Mouse (Mus musculus) embryonic facial prominence, embryonic 15.5 days (tissue): ENCODE data around the gene Layn. TPM values are rescaled to one million over a fixed set of nuclear protein-coding genes. Genes with fewer than 3 reads are reported as not detected.

Experiments
- ATAC-seq: fragments of 200-750 bp; cut with Nextera tagmentation; 2 replicates; pipeline ENCODE4 v1.8.0; 2017; ENCODE audit warnings: low read depth, moderate TSS enrichment; ENCODE audit not compliant: insufficient number of reproducible peaks, low FRiP score, low TSS enrichment
- H3K27ac ChIP-seq: fragments of 300-500 bp; sonication (generic); replicated peaks from 2 replicates; pipeline ENCODE4 v1.5.1; 2015; ENCODE audit warnings: mild to moderate bottlenecking, inconsistent platforms
- H3K27me3 ChIP-seq: fragments of 300-500 bp; sonication (generic); 2 replicates; pipeline ENCODE4 v1.6.1; 2015; ENCODE audit warnings: inconsistent platforms
- H3K36me3 ChIP-seq: fragments of 300-500 bp; sonication (generic); 2 replicates; pipeline ENCODE4 v1.6.1; 2015; ENCODE audit warnings: mild to moderate bottlenecking, inconsistent platforms
- H3K4me1 ChIP-seq: fragments of 300-500 bp; sonication (generic); 2 replicates; pipeline ENCODE4 v1.6.1; 2015; ENCODE audit warnings: inconsistent platforms
- H3K4me2 ChIP-seq: fragments of 300-500 bp; sonication (generic); replicated peaks from 2 replicates; pipeline ENCODE4 v1.6.1; 2015; ENCODE audit warnings: mild to moderate bottlenecking, inconsistent platforms
- H3K4me3 ChIP-seq: fragments of 300-500 bp; sonication (generic); replicated peaks from 2 replicates; pipeline ENCODE4 v1.5.1; 2015; ENCODE audit warnings: mild to moderate bottlenecking, inconsistent platforms
- H3K9ac ChIP-seq: fragments of 300-500 bp; sonication (generic); 2 replicates; pipeline ENCODE4 v1.6.1; 2015; ENCODE audit warnings: inconsistent platforms
- H3K9me3 ChIP-seq: fragments of 300-500 bp; sonication (generic); replicated peaks from 2 replicates; pipeline ENCODE4 v1.6.1; 2016; ENCODE audit warnings: inconsistent platforms
- WGBS: fragments of 180-500 bp; shearing (Covaris S2); methylation state at CpG from one replicate; pipeline ENCODE4 v1.1.7; 2015; 5-methylcytosine and 5-hydroxymethylcytosine counted together
- polyA plus RNA-seq: library from polyadenylated mRNA; unstranded; fragments of >200 nt; fragmentation: Nextera tagmentation; extraction: Ambion mirVana; gene quantifications from 2 replicates; pipeline ENCODE4 v1.2.1, GENCODE M21; 2015

Layn gene
- polyA plus RNA-seq, 1 experiment from 2014 or later: 6.2 TPM

GRCm38 (mm10) chr9:51075780-51076179 is 1.1 kb downstream of the Layn start:
- Histone ChIP-seq H3K9ac (no peak overlapping the region), H3K27ac (peak overlapping the region; percentile 22; the same call in 1 of the 2 replicates)
- 15% methylated on average over 3 of the region's 3 CpGs for WGBS

GRCm38 (mm10) chr9:51070801-51071200 is 6.1 kb downstream of the Layn start:
- H3K27me3 ChIP-seq: no peaks in the 10 kb centered on the region
- no peak for ATAC-seq
- H3K4me1 ChIP-seq: peaks cover 4% of the 10 kb centered on the region; the same call in 1 of the 2 replicates
- H3K36me3 ChIP-seq: no peaks in the 10 kb centered on the region
- H3K9ac ChIP-seq: no peak overlapping the region
- H3K27ac ChIP-seq: no peak overlapping the region
- 83% methylated on average over 4 of the region's 4 CpGs for WGBS
- H3K9me3 ChIP-seq: no peaks in the 10 kb centered on the region
- no peak overlapping the region for H3K4me3 ChIP-seq
- H3K4me2 ChIP-seq: no peak overlapping the region

More at GRCm38 (mm10) chr9:51075780-51076179, 1.1 kb downstream of the Layn start:
- no peak for ATAC-seq
- Histone ChIP-seq H3K27me3 (no peaks in the 10 kb centered on the region), H3K36me3 (no peaks in the 10 kb centered on the region), H3K4me3 (peak overlapping the region; percentile 50), H3K9me3 (no peaks in the 10 kb centered on the region), H3K4me1 (peaks cover 15% of the 10 kb centered on the region), H3K4me2 (peak overlapping the region; percentile 93)

GRCm38 (mm10) chr9:51068202-51068601 is 8.7 kb downstream of the Layn start:
- no peaks in the 10 kb centered on the region for H3K36me3 ChIP-seq
- H3K4me2 ChIP-seq: no peak overlapping the region
- ATAC-seq: no peak
- H3K9me3 ChIP-seq: no peaks in the 10 kb centered on the region
- no peak overlapping the region for H3K4me3 ChIP-seq
- H3K27ac ChIP-seq: no peak overlapping the region
- no peak overlapping the region for H3K9ac ChIP-seq
- H3K4me1 ChIP-seq: no peaks in the 10 kb centered on the region
- no peaks in the 10 kb centered on the region for H3K27me3 ChIP-seq
- WGBS: 30% methylated on average over 3 of the region's 3 CpGs

GRCm38 (mm10) chr9:51060601-51061000 is 16.3 kb downstream of the Layn start, which contains the start of gene Btg4:
Gene Btg4, plus strand, starts transcription at chr9:51060901.
- Histone ChIP-seq H3K4me2 (no peak within 1 kb of the TSS), H3K9ac (no peak within 1 kb of the TSS), H3K4me1 (no peaks in the 10 kb centered on the region), H3K27ac (no peak within 1 kb of the TSS), H3K9me3 (no peaks in the 10 kb centered on the region), H3K27me3 (no peaks in the 10 kb centered on the region), H3K4me3 (no peak within 1 kb of the TSS), H3K36me3 (no peaks in the 10 kb centered on the region)
- no peak for ATAC-seq
- WGBS: 85% methylated on average over 2 of the region's 2 CpGs

GRCm38 (mm10) chr9:51058951-51059521 is 17.9 kb downstream of the Layn start:
- H3K9ac ChIP-seq: no peak overlapping the region
- H3K27me3 ChIP-seq: no peaks in the 10 kb centered on the region
- 73% methylated on average over 4 of the region's 4 CpGs for WGBS
- ATAC-seq: no peak
- H3K4me1 ChIP-seq: no peaks in the 10 kb centered on the region
- no peaks in the 10 kb centered on the region for H3K36me3 ChIP-seq
- no peak overlapping the region for H3K27ac ChIP-seq
- no peak overlapping the region for H3K4me3 ChIP-seq
- no peaks in the 10 kb centered on the region for H3K9me3 ChIP-seq
- no peak overlapping the region for H3K4me2 ChIP-seq

- H3K9me3 ChIP-seq: no peaks in the 10 kb centered on the region
- 56% methylated on average over 3 of the region's 3 CpGs for WGBS
- H3K36me3 ChIP-seq: no peaks in the 10 kb centered on the region
- H3K27ac ChIP-seq: no peak overlapping the region
- no peak for ATAC-seq
- no peaks in the 10 kb centered on the region for H3K4me1 ChIP-seq
- no peak overlapping the region for H3K9ac ChIP-seq
- no peaks in the 10 kb centered on the region for H3K27me3 ChIP-seq
- no peak overlapping the region for H3K4me2 ChIP-seq
- H3K4me3 ChIP-seq: no peak overlapping the region
Measured at GRCm38 (mm10) chr9:51056360-51057324, 20.3 kb downstream of the Layn start.

- Histone ChIP-seq H3K9ac (no peak overlapping the region), H3K27ac (no peak overlapping the region), H3K9me3 (no peaks in the 10 kb centered on the region), H3K27me3 (no peaks in the 10 kb centered on the region), H3K36me3 (no peaks in the 10 kb centered on the region), H3K4me3 (no peak overlapping the region), H3K4me2 (no peak overlapping the region), H3K4me1 (no peaks in the 10 kb centered on the region)
- WGBS: 63% methylated on average over 3 of the region's 3 CpGs
- no peak for ATAC-seq
Measured at GRCm38 (mm10) chr9:51052180-51052579, 24.7 kb downstream of the Layn start.

- ATAC-seq: no peak
- Histone ChIP-seq H3K9me3 (no peaks in the 10 kb centered on the region), H3K9ac (no peak overlapping the region), H3K27me3 (no peaks in the 10 kb centered on the region), H3K4me1 (no peaks in the 10 kb centered on the region), H3K4me2 (no peak overlapping the region), H3K36me3 (no peaks in the 10 kb centered on the region), H3K27ac (no peak overlapping the region), H3K4me3 (no peak overlapping the region)
- WGBS: 72% methylated on average over 6 of the region's 6 CpGs
Measured at GRCm38 (mm10) chr9:51042136-51042535, 34.8 kb downstream of the Layn start.

- no peak overlapping the region for H3K9ac ChIP-seq
- 87% methylated on average over 7 of the region's 7 CpGs for WGBS
- no peaks in the 10 kb centered on the region for H3K36me3 ChIP-seq
- H3K9me3 ChIP-seq: no peaks in the 10 kb centered on the region
- no peaks in the 10 kb centered on the region for H3K4me1 ChIP-seq
- no peak for ATAC-seq
- no peaks in the 10 kb centered on the region for H3K27me3 ChIP-seq
- H3K4me3 ChIP-seq: no peak overlapping the region
- no peak overlapping the region for H3K4me2 ChIP-seq
- H3K27ac ChIP-seq: no peak overlapping the region
Measured at GRCm38 (mm10) chr9:51041491-51041980, 35.4 kb downstream of the Layn start.

- no peak overlapping the region for H3K27ac ChIP-seq
- no peak overlapping the region for H3K9ac ChIP-seq
- H3K36me3 ChIP-seq: no peaks in the 10 kb centered on the region
- no peak for ATAC-seq
- no peak overlapping the region for H3K4me2 ChIP-seq
- no peaks in the 10 kb centered on the region for H3K9me3 ChIP-seq
- no peaks in the 10 kb centered on the region for H3K4me1 ChIP-seq
- no peaks in the 10 kb centered on the region for H3K27me3 ChIP-seq
- 70% methylated on average over 3 of the region's 3 CpGs for WGBS
- no peak overlapping the region for H3K4me3 ChIP-seq
Measured at GRCm38 (mm10) chr9:51032785-51033529, 43.9 kb downstream of the Layn start.

GRCm38 (mm10) chr9:51032291-51032690 is 44.6 kb downstream of the Layn start:
- Histone ChIP-seq H3K4me2 (no peak overlapping the region), H3K27ac (no peak overlapping the region), H3K4me1 (no peaks in the 10 kb centered on the region), H3K36me3 (no peaks in the 10 kb centered on the region), H3K9ac (no peak overlapping the region), H3K9me3 (no peaks in the 10 kb centered on the region), H3K27me3 (no peaks in the 10 kb centered on the region), H3K4me3 (no peak overlapping the region)
- ATAC-seq: no peak
- 58% methylated on average over 8 of the region's 8 CpGs for WGBS
